Mouse (Mus musculus) T-helper 2 cell (primary cell): ENCODE data around the gene Arf3.
"Not testable (repeated sequence)": the region's sequence is repeated elsewhere in the genome, so short reads cannot be mapped to it uniquely, and the experiment has no call there.

Experiments used
- in situ Hi-C: fragments of 300-600 bp; cut with MboI, MseI; formaldehyde crosslinking; loops from one replicate; pipeline ENCODE4 v1.15.1; 2025; ENCODE audit warnings: high pct_unique_total_duplicates

Arf3 gene

GRCm38 (mm10) chr15:98762670-98763529 lies at the start of gene Arf3:
Arf3 (minus strand) TSS chr15:98763214.
- in situ Hi-C loops, result no loop called here

- in situ Hi-C loops, result not testable (repeated sequence)
Observed at GRCm38 (mm10) chr15:98810212-98810611, 47.2 kb upstream of the Arf3 start.

GRCm38 (mm10) chr15:98809390-98809789 lies 46.4 kb upstream of the Arf3 start, which contains the start of gene Ddn:
Ddn (minus strand) TSS chr15:98809490.
- in situ Hi-C loops, result no loop called here

GRCm38 (mm10) chr15:98808651-98809134 lies 45.7 kb upstream of the Arf3 start:
- in situ Hi-C loops, result no loop called here

- in situ Hi-C loops, result no loop called here
Observed at GRCm38 (mm10) chr15:98807895-98808650, 45.1 kb upstream of the Arf3 start.

- in situ Hi-C loops, result no loop called here
Observed at GRCm38 (mm10) chr15:98806809-98807770, 44.1 kb upstream of the Arf3 start.

GRCm38 (mm10) chr15:98806071-98806808 lies 43.2 kb upstream of the Arf3 start:
- in situ Hi-C loops, result no loop called here

- in situ Hi-C loops, result no loop called here
Observed at GRCm38 (mm10) chr15:98805324-98806040, 42.5 kb upstream of the Arf3 start.

GRCm38 (mm10) chr15:98804054-98804453 lies 41.0 kb upstream of the Arf3 start:
- in situ Hi-C loops, result no loop called here

- in situ Hi-C loops, result no loop called here
Observed at GRCm38 (mm10) chr15:98802926-98803325, 39.9 kb upstream of the Arf3 start.

- in situ Hi-C loops, result no loop called here
Observed at GRCm38 (mm10) chr15:98799396-98799795, 36.4 kb upstream of the Arf3 start.

GRCm38 (mm10) chr15:98798903-98799302 lies 35.9 kb upstream of the Arf3 start:
- in situ Hi-C loops, result no loop called here

GRCm38 (mm10) chr15:98797835-98798492 lies 35.0 kb upstream of the Arf3 start:
- in situ Hi-C loops, result no loop called here

GRCm38 (mm10) chr15:98796803-98797595 lies 34.0 kb upstream of the Arf3 start:
- in situ Hi-C loops, result no loop called here

- in situ Hi-C loops, result no loop called here
Observed at GRCm38 (mm10) chr15:98793141-98793698, 30.2 kb upstream of the Arf3 start.

GRCm38 (mm10) chr15:98792233-98793020 lies 29.4 kb upstream of the Arf3 start:
- in situ Hi-C loops, result no loop called here

- in situ Hi-C loops, result no loop called here
Observed at GRCm38 (mm10) chr15:98791771-98792170, 28.8 kb upstream of the Arf3 start.
